Mouse (Mus musculus): ENCODE measurements around the gene Jarid2.

- TF ChIP-seq CTCF (IDR thresholded peaks at IDR 0.05; ENCODE audit: low read depth) (no peak), EP300 (optimal IDR thresholded peaks at IDR 0.05) (no peak)
These were observed 227.8 kb downstream of the Jarid2 start for GRCm38 (mm10) chr13:44957049-44957448.

Measured in stomach, postnatal 0 days (tissue).